Comparison of ENCODE assay signal across 10 mouse cellular contexts in genomic region chr9:107386722-107387121, GRCm38 (mm10). TPM values are rescaled to one million over a fixed set of nuclear protein-coding genes. Genes with fewer than 3 reads are reported as not detected.
DNase-seq lines count a peak whose midpoint lies in the region; ATAC-seq and TF ChIP-seq lines count a peak whose summit lies in the region.
"Had no signal": no experiment of that assay in that cellular context is flagged by ENCODE, and none has a peak within 500 bp of the region (broad histone marks: within the 10 kb centered on the region; RNA-seq: fewer than 3 reads in every experiment).

No protein-coding gene starts in this region.

- DNase-seq in adrenal gland, postnatal 14 days: peak; percentile 19
- no peak for DNase-seq in adrenal gland, postnatal 4 days (ENCODE audit: low spot score in 2 of 2)
- DNase-seq in spleen, adult 12 weeks (ENCODE audit: low spot score): peak; percentile 26
- DNase-seq in spleen, postnatal 36 days (ENCODE audit: low spot score in 2 of 2): no peak
- DNase-seq in kidney, postnatal 0 days (ENCODE audit: low spot score): no peak
- peak; percentile 58 for DNase-seq in stomach, postnatal 0 days (ENCODE audit: low spot score)
- no peak for DNase-seq in layer of hippocampus, postnatal 10 days (ENCODE audit: low spot score in 2 of 2)

- H3K4me2 ChIP-seq in kidney, postnatal 0 days (ENCODE audit: low read length): no peak overlapping the region
- H3K4me2 ChIP-seq in stomach, postnatal 0 days (replicated peaks; ENCODE audit: low read depth): no peak overlapping the region
- H3K4me2 ChIP-seq in midbrain, embryonic 15.5 days: no peak overlapping the region
- H3K4me2 ChIP-seq: embryonic facial prominence, embryonic 12.5 days had no signal

- no peak overlapping the region for H3K4me3 ChIP-seq in kidney, postnatal 0 days (replicated peaks; ENCODE audit: low read depth, low read length)
- no peak overlapping the region for H3K4me3 ChIP-seq in stomach, postnatal 0 days (ENCODE audit: low read depth, low read length)
- no peak overlapping the region for H3K4me3 ChIP-seq in midbrain, embryonic 15.5 days
- H3K4me3 ChIP-seq: embryonic facial prominence, embryonic 12.5 days; megakaryocyte, embryonic 14.5 days had no signal

- H3K4me1 ChIP-seq in kidney, postnatal 0 days (replicated peaks; ENCODE audit: insufficient read depth, low read length): no peaks in the 10 kb centered on the region
- no peaks in the 10 kb centered on the region for H3K4me1 ChIP-seq in stomach, postnatal 0 days (replicated peaks; ENCODE audit: control insufficient read depth, insufficient read depth)
- H3K4me1 ChIP-seq in midbrain, embryonic 15.5 days: peaks cover 17% of the 10 kb centered on the region
- H3K4me1 ChIP-seq: megakaryocyte, embryonic 14.5 days had no signal

- no peaks in the 10 kb centered on the region for H3K9me3 ChIP-seq in kidney, postnatal 0 days (replicated peaks; ENCODE audit: low read length)
- no peaks in the 10 kb centered on the region for H3K9me3 ChIP-seq in stomach, postnatal 0 days (ENCODE audit: control insufficient read depth, low read length)
- H3K9me3 ChIP-seq in midbrain, embryonic 15.5 days: no peaks in the 10 kb centered on the region
- H3K9me3 ChIP-seq: embryonic facial prominence, embryonic 12.5 days; megakaryocyte, embryonic 14.5 days had no signal

- no peak for TF ChIP-seq EP300 in stomach, postnatal 0 days (optimal IDR thresholded peaks at IDR 0.05)

- peaks cover 15% of the 10 kb centered on the region for H3K27me3 ChIP-seq in kidney, postnatal 0 days (ENCODE audit: insufficient read depth, low read length)
- no peaks in the 10 kb centered on the region for H3K27me3 ChIP-seq in stomach, postnatal 0 days (ENCODE audit: control insufficient read depth, insufficient read depth, low read length)
- 0 out of 2 replicates have a peak, but pooled peaks cover 10% of the 10 kb centered on the region for H3K27me3 ChIP-seq in midbrain, embryonic 15.5 days (replicated peaks)

- H3K36me3 ChIP-seq in kidney, postnatal 0 days (ENCODE audit: insufficient read depth, low read length): no peaks in the 10 kb centered on the region
- H3K36me3 ChIP-seq in stomach, postnatal 0 days (ENCODE audit: control insufficient read depth, insufficient read depth, low read length): no peaks in the 10 kb centered on the region
- H3K36me3 ChIP-seq in midbrain, embryonic 15.5 days (replicated peaks): no peaks in the 10 kb centered on the region
- H3K36me3 ChIP-seq: embryonic facial prominence, embryonic 12.5 days had no signal

- no peak for ATAC-seq in kidney, postnatal 0 days (replicated peaks; ENCODE audit: low FRiP score, low read depth)
- ATAC-seq in stomach, postnatal 0 days (ENCODE audit: low FRiP score, low TSS enrichment): no peak
- ATAC-seq in midbrain, embryonic 15.5 days (replicated peaks): no peak

- peak; percentile 65 for TF ChIP-seq CTCF in kidney, postnatal 0 days (IDR thresholded peaks at IDR 0.05; ENCODE audit: low read depth)
- peak; percentile 69 for TF ChIP-seq CTCF in stomach, postnatal 0 days (IDR thresholded peaks at IDR 0.05; ENCODE audit: low read depth)

- no peak overlapping the region for H3K27ac ChIP-seq in kidney, postnatal 0 days
- H3K27ac ChIP-seq in stomach, postnatal 0 days (replicated peaks): no peak overlapping the region
- no peak overlapping the region for H3K27ac ChIP-seq in midbrain, embryonic 15.5 days
- H3K27ac ChIP-seq: embryonic facial prominence, embryonic 12.5 days had no signal

- WGBS in kidney, postnatal 0 days: 43% methylated on average over 3 of the region's 3 CpGs
- 64% methylated on average over 3 of the region's 3 CpGs for WGBS in stomach, postnatal 0 days
- WGBS in midbrain, embryonic 15.5 days: 68% methylated on average over 3 of the region's 3 CpGs

- no peak overlapping the region for H3K9ac ChIP-seq in kidney, postnatal 0 days (ENCODE audit: low read depth, low read length)
- no peak overlapping the region for H3K9ac ChIP-seq in stomach, postnatal 0 days (ENCODE audit: low read length)
- no peak overlapping the region for H3K9ac ChIP-seq in midbrain, embryonic 15.5 days
- H3K9ac ChIP-seq: embryonic facial prominence, embryonic 12.5 days had no signal

RNA-seq across cellular contexts. Expression of gene Cacna2d2, which starts 12.7 kb away (rescaled TPM):
- 5.1 and 6.6 TPM in 2 replicates for total RNA-seq in adrenal gland, postnatal 14 days (2021)
- total RNA-seq in adrenal gland, postnatal 4 days (2021): 10 to 100 TPM; 10.1 to 10.9 TPM
- polyA plus RNA-seq in kidney, postnatal 0 days (2015; fragmentation: Nextera tagmentation; extraction: Ambion mirVana): 0.64 TPM in 2 replicates
- 0.15 and 0.16 TPM in 2 replicates for polyA plus RNA-seq in stomach, postnatal 0 days (2015; fragmentation: Nextera tagmentation; extraction: Ambion mirVana)
- 10 to 100 TPM; 21.4 to 27.2 TPM for total RNA-seq in layer of hippocampus, postnatal 10 days (2021)
- polyA plus RNA-seq in midbrain, embryonic 15.5 days (2015; fragmentation: Nextera tagmentation; extraction: Ambion mirVana): 10.2 and 10.3 TPM in 2 replicates

RNA-seq across cellular contexts. Expression of gene 6430571L13Rik, which starts 46.3 kb away (rescaled TPM):
- 2.3 and 2.8 TPM in 2 replicates for total RNA-seq in adrenal gland, postnatal 14 days (2021)
- total RNA-seq in adrenal gland, postnatal 4 days (2021): 1 to 10 TPM; 4.2 to 4.3 TPM
- 2.0 and 2.2 TPM in 2 replicates for polyA plus RNA-seq in kidney, postnatal 0 days (2015; fragmentation: Nextera tagmentation; extraction: Ambion mirVana)
- 0.63 and 0.73 TPM in 2 replicates for polyA plus RNA-seq in stomach, postnatal 0 days (2015; fragmentation: Nextera tagmentation; extraction: Ambion mirVana)
- total RNA-seq in layer of hippocampus, postnatal 10 days (2021): 1 to 10 TPM; 2.5 to 3.2 TPM
- polyA plus RNA-seq in midbrain, embryonic 15.5 days (2015; fragmentation: Nextera tagmentation; extraction: Ambion mirVana): 9.7 TPM in 2 replicates

RNA-seq across cellular contexts. Expression of gene Hemk1, which starts 48.6 kb away (rescaled TPM):
- 23.1 and 23.9 TPM in 2 replicates for total RNA-seq in adrenal gland, postnatal 14 days (2021)
- total RNA-seq in adrenal gland, postnatal 4 days (2021): 10 to 100 TPM; 19.5 to 23.7 TPM
- 10.1 and 11.5 TPM in 2 replicates for polyA plus RNA-seq in kidney, postnatal 0 days (2015; fragmentation: Nextera tagmentation; extraction: Ambion mirVana)
- polyA plus RNA-seq in stomach, postnatal 0 days (2015; fragmentation: Nextera tagmentation; extraction: Ambion mirVana): 5.3 and 6.7 TPM in 2 replicates
- 10 to 100 TPM; 14.6 to 19.9 TPM for total RNA-seq in layer of hippocampus, postnatal 10 days (2021)
- polyA plus RNA-seq in midbrain, embryonic 15.5 days (2015; fragmentation: Nextera tagmentation; extraction: Ambion mirVana): 20.1 and 21.1 TPM in 2 replicates

Comparison
In these comparisons a context has a peak if more than half of its experiments do, and no peak if none do; other contexts are left out.
1. DNase-seq: peak in adrenal gland, postnatal 14 days (single experiment), spleen, adult 12 weeks (single experiment) and stomach, postnatal 0 days (single experiment); none in adrenal gland, postnatal 4 days (0 of 2), spleen, postnatal 36 days (0 of 2), kidney, postnatal 0 days (single experiment) and layer of hippocampus, postnatal 10 days (0 of 2).